Mouse (Mus musculus) thymus, adult 2 months (tissue): ENCODE data around the gene Scgb1c1. TPM values are rescaled to one million over a fixed set of nuclear protein-coding genes. Genes with fewer than 3 reads are reported as not detected.

Experiments used
- DNase-seq: peaks from one replicate; pipeline ENCODE4 v3.0.0; 2021
- H3K27ac ChIP-seq: fragments of 200-500 bp; 2 replicates; pipeline ENCODE4 v1.5.1; 2012; ENCODE audit warnings: low read length, control low read depth; ENCODE audit not compliant: control insufficient read depth, insufficient read depth
- H3K27me3 ChIP-seq: fragments of 200-500 bp; 2 replicates; pipeline ENCODE4 v1.6.1; 2012; ENCODE audit warnings: mild to moderate bottlenecking, low read length, moderate library complexity, mixed read lengths; ENCODE audit not compliant: control insufficient read depth, insufficient read depth
- H3K36me3 ChIP-seq: fragments of 200-500 bp; 2 replicates; pipeline ENCODE4 v1.6.1; 2012; ENCODE audit warnings: mild to moderate bottlenecking, low read length, moderate library complexity; ENCODE audit not compliant: control insufficient read depth, insufficient read depth
- H3K4me1 ChIP-seq: fragments of 200-500 bp; replicated peaks from 2 replicates; pipeline ENCODE4 v1.6.1; 2012; ENCODE audit warnings: low read length; ENCODE audit not compliant: control insufficient read depth, insufficient read depth
- H3K4me3 ChIP-seq: fragments of 200-500 bp; 2 replicates; pipeline ENCODE4 v1.5.1; 2012; ENCODE audit warnings: mild to moderate bottlenecking, low read length, control low read depth, moderate library complexity; ENCODE audit not compliant: control insufficient read depth, insufficient read depth
- CTCF ChIP-seq: fragments of 200-500 bp; IDR thresholded peaks from 2 replicates; pipeline ENCODE4 v1.5.1; 2012; ENCODE audit warnings: mild to moderate bottlenecking, control low read depth, low read length, moderate library complexity, borderline replicate concordance; ENCODE audit not compliant: control insufficient read depth, poor library complexity, insufficient read depth; ENCODE audit errors: extremely low read depth
- POLR2A ChIP-seq: fragments of 200-500 bp; IDR thresholded peaks from 2 replicates; pipeline ENCODE4 v1.6.1; 2012; ENCODE audit warnings: mild to moderate bottlenecking, low read length, control low read depth, moderate library complexity; ENCODE audit not compliant: control insufficient read depth, poor library complexity, insufficient read depth; ENCODE audit errors: extremely low read depth
- WGBS: fragments of 180-500 bp; shearing (Covaris S2); methylation state at CpG from one replicate; pipeline ENCODE4 v1.1.7; 2018; 5-methylcytosine and 5-hydroxymethylcytosine counted together
- polyA plus RNA-seq: library from polyadenylated mRNA; depleted of rRNA; stranded (reverse); fragments of >200 nt; gene quantifications from 2 replicates; pipeline ENCODE4 v1.2.3, GENCODE M21; 2012

Scgb1c1 gene
- polyA plus RNA-seq, 1 experiment, result 3.2 TPM

GRCm38 (mm10) chr7:140831447-140831846 lies 13.9 kb upstream of the Scgb1c1 start:
- Histone ChIP-seq H3K4me3 (no peak overlapping the region), H3K27ac (no peak overlapping the region), H3K27me3 (no peaks in the 10 kb centered on the region), H3K4me1 (no peaks in the 10 kb centered on the region), H3K36me3 (no peaks in the 10 kb centered on the region)
- no peak for DNase-seq
- TF ChIP-seq CTCF (no peak), POLR2A (no peak)
- 68% methylated on average over 6 of the region's 6 CpGs for WGBS

- WGBS, result 89% methylated on average over 4 of the region's 4 CpGs
- H3K36me3 ChIP-seq, result no peaks in the 10 kb centered on the region
- no peak overlapping the region for H3K27ac ChIP-seq
- H3K4me1 ChIP-seq, result no peaks in the 10 kb centered on the region
- no peaks in the 10 kb centered on the region for H3K27me3 ChIP-seq
- DNase-seq, result no peak
- H3K4me3 ChIP-seq, result no peak overlapping the region
- TF ChIP-seq POLR2A, result no peak
These were observed 12.0 kb upstream of the Scgb1c1 start for GRCm38 (mm10) chr7:140833341-140833740.

DNA sequence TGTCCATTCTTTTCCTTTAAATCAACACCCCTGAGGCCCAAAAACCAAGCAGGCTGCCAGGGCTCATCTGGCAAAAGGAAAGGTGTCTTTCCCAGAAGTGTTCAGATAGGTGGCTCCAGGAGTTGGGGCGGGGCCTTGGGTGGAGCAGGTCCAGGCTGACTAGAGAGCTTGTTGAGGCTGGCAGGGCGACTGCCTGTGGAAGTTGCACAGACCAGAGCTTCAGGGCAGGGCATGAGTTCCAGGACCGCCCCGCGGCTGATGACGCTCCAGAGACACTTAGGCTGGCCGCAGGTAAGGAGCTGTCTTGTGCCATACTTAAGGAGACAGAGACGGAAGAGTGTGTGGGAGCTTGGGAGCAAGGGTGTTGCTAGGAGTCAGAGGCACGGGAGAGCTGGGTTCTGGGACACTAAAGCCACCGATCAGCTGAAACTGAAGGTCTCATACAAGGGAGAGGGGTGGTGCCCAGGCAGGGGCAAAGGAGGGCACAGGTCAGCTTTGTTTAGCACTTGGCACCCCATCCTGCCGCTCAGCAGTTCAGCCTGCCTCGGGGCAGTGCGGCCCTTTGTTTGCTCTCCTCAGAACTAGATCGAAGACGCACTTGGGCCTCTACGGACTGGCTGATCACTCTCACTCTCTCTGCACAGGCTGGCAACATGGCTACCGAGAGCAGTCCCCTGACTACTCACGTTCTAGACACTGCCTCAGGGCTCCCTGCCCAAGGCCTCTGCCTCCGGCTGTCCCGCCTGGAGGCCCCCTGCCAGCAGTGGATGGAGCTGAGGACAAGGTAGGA lies 10.2 kb upstream of the Scgb1c1 start, which contains the start of gene Urah:
Gene Urah, plus strand, starts transcription at position 51 of the 790 bp plus-strand sequence.
- 86% methylated on average over 20 of the region's 20 CpGs for WGBS
- H3K4me1 ChIP-seq, result no peaks in the 10 kb centered on the region
- no peaks in the 10 kb centered on the region for H3K36me3 ChIP-seq
- no peak for DNase-seq
- H3K4me3 ChIP-seq, result no peak within 1 kb of the TSS
- H3K27ac ChIP-seq, result no peak within 1 kb of the TSS
- H3K27me3 ChIP-seq, result no peaks in the 10 kb centered on the region
- TF ChIP-seq POLR2A (no peak), CTCF (no peak)

DNA sequence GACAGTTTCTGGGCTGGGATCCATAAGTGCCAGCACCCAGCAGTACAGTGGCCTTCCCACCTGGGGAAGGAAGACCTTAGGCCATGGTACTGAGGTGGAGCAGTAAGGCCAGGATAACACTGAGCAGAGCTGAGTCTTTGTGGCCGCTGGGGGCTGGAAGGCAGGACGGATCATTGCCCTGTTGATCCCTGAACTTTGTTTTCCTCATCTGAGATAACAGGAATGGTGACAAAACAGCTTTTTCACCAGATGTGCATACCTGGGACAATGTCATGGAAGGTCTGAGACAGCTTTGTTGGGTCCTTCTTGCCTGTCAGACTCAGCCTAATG lies 9.6 kb upstream of the Scgb1c1 start:
- Histone ChIP-seq H3K36me3 (no peaks in the 10 kb centered on the region), H3K27ac (no peak overlapping the region), H3K27me3 (no peaks in the 10 kb centered on the region), H3K4me1 (no peaks in the 10 kb centered on the region), H3K4me3 (no peak overlapping the region)
- DNase-seq, result no peak
- 90% methylated on average over 2 of the region's 2 CpGs for WGBS
- TF ChIP-seq POLR2A (no peak), CTCF (no peak)

GRCm38 (mm10) chr7:140836243-140837115 lies 8.9 kb upstream of the Scgb1c1 start:
- 92% methylated on average over 9 of the region's 9 CpGs for WGBS
- Histone ChIP-seq H3K4me3 (no peak overlapping the region), H3K36me3 (no peaks in the 10 kb centered on the region), H3K27ac (no peak overlapping the region), H3K4me1 (no peaks in the 10 kb centered on the region), H3K27me3 (no peaks in the 10 kb centered on the region)
- TF ChIP-seq CTCF, result no peak
- no peak for TF ChIP-seq POLR2A
- no peak for DNase-seq

DNA sequence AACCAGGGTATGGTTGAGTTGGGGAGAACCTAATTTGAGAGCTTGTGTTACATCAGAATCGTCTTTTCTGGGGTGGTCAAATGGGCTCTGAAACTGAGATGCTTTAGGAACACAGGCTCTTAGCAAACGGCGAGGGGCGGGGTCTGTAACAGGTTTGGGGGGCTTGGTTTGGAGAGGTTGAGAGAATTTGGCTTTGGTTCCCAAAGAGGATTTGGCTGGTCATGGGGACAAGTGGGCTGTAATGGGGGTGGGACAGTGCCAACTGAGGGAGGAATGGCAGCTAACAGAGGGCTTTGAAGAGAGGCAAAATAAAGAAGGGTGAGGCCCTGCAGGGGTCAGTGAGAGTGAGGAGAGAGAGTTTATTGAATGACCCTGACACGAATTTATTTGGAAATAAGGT lies 5.8 kb upstream of the Scgb1c1 start:
- TF ChIP-seq CTCF (no peak), POLR2A (no peak)
- no peaks in the 10 kb centered on the region for H3K27me3 ChIP-seq
- no peak overlapping the region for H3K27ac ChIP-seq
- no peak for DNase-seq
- H3K36me3 ChIP-seq, result no peaks in the 10 kb centered on the region
- 73% methylated on average over 5 of the region's 5 CpGs for WGBS
- H3K4me3 ChIP-seq, result no peak overlapping the region
- H3K4me1 ChIP-seq, result no peaks in the 10 kb centered on the region
